Mouse (Mus musculus) v-Abl transformed pro-B cells (cell line): ENCODE data around the gene Tlr9.

ENCODE experiments used
- in situ Hi-C, 2 experiments: fragments of 400-800 bp; cut with MboI; formaldehyde crosslinking; loops; one replicate each; pipeline ENCODE4 v1.15.1; 2025; ENCODE audit not compliant: unreplicated experiment in 2 of 2

Gene Tlr9

DNA sequence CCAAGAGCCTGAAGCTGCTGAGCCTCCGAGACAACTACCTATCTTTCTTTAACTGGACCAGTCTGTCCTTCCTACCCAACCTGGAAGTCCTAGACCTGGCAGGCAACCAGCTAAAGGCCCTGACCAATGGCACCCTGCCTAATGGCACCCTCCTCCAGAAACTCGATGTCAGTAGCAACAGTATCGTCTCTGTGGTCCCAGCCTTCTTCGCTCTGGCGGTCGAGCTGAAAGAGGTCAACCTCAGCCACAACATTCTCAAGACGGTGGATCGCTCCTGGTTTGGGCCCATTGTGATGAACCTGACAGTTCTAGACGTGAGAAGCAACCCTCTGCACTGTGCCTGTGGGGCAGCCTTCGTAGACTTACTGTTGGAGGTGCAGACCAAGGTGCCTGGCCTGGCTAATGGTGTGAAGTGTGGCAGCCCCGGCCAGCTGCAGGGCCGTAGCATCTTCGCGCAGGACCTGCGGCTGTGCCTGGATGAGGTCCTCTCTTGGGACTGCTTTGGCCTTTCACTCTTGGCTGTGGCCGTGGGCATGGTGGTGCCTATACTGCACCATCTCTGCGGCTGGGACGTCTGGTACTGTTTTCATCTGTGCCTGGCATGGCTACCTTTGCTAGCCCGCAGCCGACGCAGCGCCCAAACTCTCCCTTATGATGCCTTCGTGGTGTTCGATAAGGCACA lies 3.2 kb downstream of the Tlr9 start:
- in situ Hi-C loops, result no loop called here

DNA sequence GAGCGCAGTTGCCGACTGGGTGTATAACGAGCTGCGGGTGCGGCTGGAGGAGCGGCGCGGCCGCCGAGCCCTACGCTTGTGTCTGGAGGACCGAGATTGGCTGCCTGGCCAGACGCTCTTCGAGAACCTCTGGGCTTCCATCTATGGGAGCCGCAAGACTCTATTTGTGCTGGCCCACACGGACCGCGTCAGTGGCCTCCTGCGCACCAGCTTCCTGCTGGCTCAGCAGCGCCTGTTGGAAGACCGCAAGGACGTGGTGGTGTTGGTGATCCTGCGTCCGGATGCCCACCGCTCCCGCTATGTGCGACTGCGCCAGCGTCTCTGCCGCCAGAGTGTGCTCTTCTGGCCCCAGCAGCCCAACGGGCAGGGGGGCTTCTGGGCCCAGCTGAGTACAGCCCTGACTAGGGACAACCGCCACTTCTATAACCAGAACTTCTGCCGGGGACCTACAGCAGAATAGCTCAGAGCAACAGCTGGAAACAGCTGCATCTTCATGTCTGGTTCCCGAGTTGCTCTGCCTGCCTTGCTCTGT lies 3.8 kb downstream of the Tlr9 start:
- in situ Hi-C loops, result no loop called here

DNA sequence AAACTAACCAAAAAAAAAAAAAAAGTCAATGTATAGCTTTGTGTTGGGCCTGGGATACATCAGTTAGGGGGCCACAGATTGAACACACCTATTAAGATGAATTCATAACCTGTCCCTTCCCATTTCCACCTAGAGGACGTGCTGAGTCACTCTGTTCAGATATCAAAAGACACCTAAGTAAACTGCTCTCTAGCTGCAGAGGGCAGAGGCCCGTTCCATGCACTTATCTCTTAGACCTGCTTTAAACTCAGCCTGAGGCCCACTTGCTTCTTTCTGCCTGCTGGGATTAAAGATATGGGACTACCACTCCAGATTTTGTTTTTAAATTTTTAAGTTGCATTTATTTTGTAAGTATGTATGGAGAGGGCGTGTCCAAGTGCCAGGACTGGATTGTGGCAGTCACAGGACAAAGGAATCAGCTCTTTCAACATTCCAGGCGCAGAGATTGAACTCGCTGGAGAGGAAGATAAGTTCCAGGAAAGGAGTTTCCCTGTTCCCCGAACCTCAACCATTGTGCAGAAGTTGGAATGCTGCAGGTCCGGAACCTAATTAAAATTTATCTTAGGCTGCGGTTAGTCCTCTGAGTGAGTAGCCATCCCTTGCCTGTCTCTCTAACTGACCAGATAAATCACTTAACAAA lies 5.5 kb downstream of the Tlr9 start:
- in situ Hi-C loops, result no loop called here

DNA sequence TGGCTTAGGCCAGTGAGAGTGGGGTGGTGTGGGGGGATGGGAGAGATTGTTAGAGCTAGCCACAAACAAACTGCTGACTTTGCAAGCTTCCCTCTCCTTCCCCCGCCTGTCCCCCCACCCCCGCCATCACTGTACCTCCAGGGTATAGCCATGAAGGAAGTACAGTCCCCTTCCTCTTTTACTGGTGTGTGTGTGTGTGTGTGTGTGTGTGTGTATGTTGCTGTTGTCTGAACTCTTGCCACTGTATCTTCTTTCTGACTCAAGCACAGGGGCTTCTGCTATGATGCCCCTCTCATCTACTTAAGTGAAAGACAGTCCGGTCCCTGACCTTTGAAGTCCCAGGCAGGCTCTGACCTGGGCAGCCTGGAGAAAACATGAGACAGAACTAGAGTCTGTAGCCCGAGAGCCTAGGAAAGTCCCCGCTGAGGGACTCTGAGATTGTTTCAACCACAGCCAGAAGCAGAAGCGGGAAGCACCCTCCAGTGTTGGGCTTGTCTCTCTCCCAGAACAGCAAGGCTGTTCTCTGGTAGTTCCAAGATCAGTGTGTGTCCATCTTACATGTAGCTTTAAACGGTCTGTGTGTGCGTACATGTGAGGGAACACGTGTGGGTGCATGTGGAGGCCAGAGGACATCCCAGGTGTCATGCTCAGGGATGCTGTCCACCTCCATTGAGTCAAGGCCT lies 7.8 kb downstream of the Tlr9 start:
- in situ Hi-C loops, result no loop called here

DNA sequence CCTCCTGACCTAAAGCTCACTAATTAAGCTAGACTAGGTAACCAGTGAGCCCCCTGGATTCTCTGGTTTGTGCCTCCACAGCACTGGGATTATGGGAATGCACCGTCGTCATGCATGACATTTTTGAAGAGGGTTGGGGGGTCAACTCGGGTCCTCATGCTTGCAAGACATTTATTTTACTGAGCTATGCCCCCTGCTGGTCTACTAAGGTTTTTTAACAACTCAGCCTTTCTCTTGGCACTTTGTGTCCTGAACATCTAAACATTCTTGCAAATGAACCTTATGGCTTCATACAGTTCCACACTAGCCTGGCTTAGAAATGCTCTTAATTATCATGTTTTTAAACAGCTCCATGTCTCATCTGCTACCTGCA lies 8.3 kb downstream of the Tlr9 start:
- in situ Hi-C loops, result no loop called here

DNA sequence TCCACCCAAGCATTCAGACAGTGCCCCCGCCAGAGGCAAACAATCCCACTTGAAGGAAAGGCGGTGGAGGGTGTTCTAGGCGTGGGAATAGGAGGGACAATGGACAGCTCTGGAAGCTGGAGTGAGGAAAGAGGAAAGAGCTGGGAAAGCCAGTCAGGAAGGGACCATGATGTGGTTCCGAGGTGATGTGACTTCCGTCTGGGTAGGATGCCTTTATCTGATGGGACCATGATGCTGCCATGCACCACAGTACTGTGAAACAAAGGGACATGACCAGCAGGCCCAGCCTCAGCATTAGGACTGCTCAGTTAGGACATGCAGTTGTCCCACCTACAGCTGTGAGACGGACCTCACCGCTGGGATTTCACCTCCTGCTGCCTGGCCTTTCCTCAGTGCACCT lies 8.8 kb downstream of the Tlr9 start:
- in situ Hi-C loops, result no loop called here

DNA sequence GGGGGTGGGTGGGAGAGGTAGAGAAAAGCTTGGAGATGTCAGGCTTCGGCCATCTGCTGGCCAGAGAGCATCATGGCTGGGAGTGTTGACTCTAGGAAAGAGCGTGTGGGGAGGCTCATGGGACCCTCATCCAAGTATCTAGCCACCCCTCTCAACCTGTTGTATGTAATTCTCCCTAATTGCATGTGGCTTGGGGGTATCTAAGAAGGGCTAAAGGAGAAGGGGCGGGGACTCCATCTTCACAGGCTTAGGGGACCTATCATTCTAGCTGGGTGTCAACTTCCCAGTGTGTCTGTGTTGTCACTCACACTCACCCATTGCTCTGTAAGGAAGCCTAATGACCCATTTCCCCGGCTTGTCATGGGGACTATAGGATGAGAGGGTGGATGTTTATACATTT lies 9.4 kb downstream of the Tlr9 start:
- in situ Hi-C loops, result no loop called here

DNA sequence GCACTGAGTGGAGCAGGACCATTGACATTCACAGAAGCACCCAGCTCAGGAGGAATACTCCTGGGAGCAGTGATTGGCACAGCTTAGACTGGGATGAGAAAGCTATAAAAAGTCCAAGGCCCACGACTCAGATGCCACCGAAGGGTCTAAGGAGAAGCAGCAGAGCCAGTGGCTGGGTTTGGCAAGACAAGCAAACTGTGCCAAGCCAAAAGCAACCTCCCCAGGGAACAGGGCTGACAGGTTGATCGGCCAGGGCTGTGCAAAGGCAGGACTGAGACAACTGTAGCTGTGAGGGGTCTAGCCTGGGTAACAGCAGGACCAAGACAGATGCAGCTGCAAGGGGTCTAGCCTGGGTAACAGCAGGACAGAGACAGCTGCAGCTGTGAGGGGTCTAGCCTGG lies 10.6 kb downstream of the Tlr9 start:
- in situ Hi-C loops, result no loop called here

DNA sequence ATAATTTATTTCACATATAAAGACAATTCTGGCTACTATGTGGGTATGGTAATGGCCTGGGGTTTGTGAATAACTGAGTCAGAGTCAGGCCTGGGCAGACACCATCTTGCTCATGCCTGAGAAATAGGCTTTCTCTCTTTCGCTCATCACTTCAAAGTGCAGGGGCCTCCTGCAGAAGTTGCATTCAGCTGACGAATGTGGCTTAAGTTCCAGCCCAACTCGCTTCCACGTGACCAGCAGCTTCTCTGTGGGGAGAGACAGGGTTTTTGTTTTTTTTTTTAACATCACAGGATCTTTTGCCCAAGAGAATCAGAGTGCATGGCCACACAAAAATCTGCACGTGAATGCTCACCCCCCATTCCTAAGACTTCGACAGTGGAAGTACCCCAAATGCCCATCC lies 11.6 kb downstream of the Tlr9 start:
- in situ Hi-C loops, result no loop called here

DNA sequence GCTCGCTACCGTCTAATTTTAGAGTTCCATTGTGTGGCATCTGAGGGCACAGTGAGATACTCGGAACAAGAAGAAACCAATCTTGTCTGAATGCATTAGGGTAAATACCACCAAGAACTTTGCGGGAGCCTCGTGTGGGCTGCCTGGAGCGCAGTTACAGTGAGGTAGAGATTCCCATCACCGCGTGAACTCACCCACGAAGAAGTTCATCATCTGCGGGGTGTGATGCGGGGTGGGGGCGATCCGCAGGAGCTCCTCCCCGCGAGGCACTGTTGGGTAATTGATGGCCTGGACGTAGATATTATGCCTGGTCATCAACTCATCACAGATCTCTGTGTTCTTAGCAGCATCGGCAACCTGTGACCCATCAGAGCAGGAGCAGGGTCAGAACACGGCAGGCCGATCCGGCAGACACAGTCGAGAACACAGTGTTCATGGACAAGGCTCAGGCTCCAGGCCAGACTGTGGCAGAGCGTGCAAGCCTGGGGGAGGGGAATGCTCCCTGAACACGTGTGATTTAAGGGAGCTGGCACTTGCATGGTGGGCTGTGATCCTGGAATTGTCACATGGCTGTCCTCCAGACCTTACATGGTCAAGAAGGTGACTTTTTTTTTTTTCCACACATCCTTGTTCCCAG lies 12.9 kb downstream of the Tlr9 start:
- in situ Hi-C loops, result no loop called here

DNA sequence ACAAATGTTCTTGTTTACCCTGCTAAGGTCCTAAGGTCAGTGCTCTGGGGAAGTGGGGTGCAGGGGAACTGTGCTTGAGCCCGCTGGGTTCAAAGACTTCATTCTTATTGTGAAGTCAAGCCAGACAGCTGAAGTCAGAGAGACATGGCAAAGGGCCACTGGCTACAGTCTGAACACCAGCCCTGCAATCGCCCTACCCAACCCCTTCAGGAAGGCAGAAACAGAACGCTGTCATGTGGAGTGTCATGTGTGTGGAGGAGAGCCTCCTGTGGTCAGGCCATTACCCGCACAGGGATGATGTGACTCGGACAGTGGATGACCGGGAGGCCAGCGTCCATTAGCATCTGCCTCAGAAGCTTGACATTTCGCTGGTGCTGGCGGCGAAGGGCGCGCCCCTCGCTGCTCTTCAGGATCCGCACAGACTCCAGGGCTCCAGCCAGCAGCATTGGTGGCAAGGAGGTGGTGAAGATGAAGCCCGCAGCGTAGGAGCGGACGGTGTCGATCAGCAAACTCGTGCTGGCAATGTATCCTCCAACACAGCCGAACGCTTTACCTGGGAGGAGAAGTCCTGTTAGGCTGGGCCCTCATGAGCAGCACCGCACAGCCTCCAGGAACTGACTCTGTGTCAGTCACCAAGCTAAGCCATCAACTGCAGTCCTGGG lies 13.9 kb downstream of the Tlr9 start:
- in situ Hi-C loops, result no loop called here

DNA sequence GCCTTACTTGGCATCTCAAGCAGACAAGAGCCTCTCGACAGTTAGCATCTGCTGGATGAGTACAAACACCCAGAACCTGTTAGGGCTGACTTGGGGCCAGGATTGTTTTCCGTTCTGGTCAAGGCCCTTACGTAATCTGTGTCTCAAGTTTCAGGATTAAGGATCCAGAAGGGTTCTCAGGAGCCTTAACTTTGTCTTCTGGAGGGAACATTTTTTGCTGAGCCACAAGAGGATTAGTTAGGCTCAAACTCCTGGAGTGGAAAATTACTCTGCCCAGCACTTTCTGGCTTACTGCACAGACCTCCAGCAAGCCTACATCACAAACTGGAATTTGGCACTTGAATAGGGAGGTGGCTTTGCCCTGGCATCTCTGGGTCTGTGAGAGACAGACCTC lies 14.4 kb downstream of the Tlr9 start:
- in situ Hi-C loops, result no loop called here

DNA sequence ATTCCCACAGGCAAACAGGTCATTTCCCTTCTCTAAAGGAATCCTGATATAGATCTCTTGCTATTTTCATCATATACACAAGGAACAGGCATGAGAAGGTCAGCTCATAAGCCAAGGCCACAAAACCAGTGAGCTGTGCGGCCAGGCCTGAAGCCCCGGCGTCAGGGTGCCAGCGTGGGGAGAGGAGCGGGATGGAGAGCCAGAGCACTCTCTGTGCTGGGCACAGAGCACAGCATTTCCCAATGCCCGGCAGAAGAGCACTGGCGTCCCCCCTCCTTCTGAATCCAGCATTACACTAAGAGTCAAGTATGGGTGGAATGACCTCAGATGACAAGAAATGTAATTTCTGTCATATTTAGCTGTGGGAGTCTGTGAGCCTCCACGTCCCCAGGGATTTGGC lies 15.0 kb downstream of the Tlr9 start:
- in situ Hi-C loops, result no loop called here

DNA sequence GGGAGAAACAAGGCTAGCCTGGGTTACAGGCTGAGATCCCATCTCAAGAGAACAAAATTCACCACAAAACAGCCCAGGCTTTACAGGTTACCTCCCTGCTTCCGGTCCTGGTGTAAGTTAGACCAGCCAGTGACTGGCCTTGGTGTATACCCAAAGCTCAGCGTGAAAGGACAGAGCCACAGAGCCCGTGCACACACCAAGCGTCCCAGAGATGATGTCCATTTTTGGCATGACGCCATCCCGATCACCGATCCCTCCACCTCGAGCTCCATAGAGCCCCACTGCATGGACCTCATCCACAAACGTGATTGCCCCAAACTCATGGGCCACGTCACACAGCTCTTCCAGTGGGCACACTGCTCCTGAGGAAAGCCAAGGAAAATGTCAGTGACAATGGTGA lies 15.5 kb downstream of the Tlr9 start:
- in situ Hi-C loops, result no loop called here

DNA sequence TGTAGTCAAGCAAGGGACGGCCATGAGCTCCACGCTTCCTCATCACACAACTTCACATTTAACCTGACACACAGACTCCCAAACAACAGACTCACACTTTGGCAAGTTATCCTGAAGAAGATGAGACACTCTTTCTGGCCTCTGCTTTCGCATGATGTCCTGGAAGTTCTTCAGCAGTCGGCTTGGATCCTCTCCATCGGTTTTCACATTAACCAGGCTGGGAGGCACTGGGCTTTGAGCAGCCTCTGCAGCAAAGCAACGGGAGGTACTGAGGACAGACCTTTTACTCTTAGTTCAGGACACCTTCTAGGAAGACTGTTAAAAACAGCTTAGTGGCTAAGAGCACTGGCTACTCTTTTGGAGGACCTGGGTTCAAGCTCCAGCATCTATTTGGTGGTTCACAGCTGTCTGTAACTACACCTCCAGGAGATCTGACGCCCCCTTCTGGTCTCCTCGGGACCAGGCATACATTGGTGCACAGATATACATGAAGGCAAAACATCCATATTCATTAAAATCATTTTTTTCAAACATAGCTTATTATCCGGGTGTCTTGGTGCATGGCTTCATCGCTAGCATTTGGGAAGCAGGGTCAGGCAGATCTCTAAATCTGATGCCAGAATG lies 19.3 kb downstream of the Tlr9 start:
- in situ Hi-C loops, result no loop called here

DNA sequence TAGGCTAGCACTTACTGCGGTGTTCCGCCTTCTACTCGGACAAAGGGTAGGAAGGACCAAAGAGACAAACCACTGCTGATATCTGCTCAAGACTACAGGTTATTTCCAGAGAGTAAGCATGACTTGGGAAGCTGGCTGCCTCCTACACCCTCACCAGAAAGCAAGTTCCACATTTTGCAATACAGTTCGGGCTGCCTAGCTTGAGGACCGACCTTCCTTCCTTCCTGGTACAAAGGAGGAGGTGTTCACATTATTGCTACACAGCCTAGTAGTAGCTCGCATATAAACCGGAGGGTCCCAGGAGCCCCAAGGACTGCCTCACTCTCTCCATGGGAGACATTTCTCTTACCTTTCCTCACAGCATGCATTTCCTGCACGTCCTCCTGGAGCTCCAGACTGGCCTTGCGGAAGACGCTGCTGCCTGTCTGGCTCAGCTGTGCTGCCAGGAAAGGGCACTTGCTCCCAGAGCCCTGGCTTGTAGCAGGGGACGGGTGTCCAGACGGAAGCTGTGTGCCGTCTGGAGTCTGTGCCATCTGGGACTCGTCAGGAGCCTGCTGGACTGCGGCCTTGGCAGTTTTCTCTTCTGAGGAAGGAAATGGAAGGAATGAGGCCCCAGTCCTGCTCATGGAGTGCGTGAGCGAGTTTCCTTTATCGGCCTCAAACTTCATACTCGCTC lies 20.6 kb downstream of the Tlr9 start:
- in situ Hi-C loops, result no loop called here

DNA sequence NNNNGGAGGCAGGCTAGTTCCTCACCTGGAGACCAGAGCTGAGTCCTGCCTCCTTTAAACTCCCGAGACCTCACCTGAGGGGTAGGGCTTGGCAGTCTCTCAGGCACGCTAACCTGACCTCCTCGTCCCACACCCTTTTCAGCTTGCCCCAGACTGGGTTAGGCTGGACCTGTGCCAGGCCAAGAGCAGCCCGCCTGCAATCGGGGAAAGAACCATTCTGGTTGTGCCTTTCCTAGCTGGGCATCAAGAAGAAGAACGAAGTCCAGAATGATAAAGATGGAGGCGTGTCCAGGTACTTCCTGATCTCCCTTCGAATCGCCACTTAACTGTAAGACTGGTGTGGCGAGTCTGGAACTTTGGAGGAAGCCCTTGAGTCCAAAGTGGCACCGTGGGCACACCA lies 27.2 kb downstream of the Tlr9 start:
- in situ Hi-C loops, result no loop called here

DNA sequence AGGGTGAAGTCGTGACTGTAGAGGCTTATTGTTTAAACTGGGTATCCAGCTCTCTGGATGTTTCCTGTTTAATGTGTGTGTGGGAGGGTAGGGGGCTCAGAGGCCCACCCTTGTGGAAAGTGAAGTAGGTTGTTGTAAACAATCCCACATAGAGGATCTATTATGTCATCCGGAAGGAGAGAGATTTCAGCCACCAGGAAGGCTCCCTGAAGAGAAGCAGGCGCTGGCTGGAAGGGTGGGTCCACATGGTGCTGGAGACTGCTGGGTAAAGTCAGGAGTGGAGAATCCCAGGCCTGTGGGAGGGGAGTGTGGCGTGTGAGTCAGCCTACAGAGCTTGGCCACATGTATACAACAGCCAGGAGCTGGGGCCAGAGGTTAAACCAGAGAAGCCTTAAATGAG lies 27.8 kb downstream of the Tlr9 start:
- in situ Hi-C loops, result loop anchor here in 1 of 2 experiments (25.0 kb wide), 2 partner anchors 563 to 763 kb away; no protein-coding TSS in a partner anchor

DNA sequence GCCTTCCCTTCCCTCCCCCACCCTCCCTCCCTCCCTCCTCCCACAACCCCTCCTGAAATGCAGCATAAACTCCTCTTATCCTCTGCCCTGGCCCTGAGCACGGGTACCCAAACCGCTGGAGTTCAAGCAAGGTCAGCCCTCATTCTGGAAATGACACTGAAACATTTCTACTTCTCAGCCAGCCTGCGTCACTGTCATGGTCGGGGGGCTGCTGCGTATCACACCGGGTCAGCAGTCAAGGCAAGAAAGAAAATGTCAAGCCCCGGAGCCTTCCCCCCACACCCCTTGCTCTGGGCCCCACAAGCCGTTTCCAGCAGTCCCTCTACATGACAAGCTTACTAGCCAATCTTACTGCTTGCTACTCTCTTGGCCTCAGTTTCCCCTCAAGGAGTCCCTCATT lies 28.7 kb downstream of the Tlr9 start:
- in situ Hi-C loops, result loop anchor here in 1 of 2 experiments (25.0 kb wide), 2 partner anchors 564 to 764 kb away; no protein-coding TSS in a partner anchor

DNA sequence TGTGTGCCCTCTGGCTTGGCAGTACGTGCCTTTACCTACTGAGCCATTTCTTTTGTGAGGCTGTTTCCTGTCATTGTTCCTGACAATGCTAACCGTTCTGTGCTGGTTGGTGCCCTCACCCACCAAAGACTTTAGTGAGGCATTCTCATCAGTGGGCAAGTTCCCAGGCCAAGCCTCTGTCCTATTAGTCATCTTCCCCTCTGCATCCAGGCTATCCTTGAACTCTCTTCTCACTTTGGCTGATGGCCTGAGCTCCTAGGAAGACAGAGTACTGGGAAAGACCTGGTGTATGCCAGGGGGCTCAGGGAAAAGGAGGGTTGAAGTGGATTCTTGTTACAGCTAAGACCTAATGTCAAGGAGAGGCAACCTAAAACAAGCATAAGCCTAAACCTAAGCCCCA lies 31.6 kb downstream of the Tlr9 start:
- in situ Hi-C loops, result loop anchor here in 1 of 2 experiments (25.0 kb wide), 2 partner anchors 567 to 767 kb away; no protein-coding TSS in a partner anchor
